Mouse (Mus musculus): ENCODE data around the gene Vash1. TPM values are rescaled to one million over a fixed set of nuclear protein-coding genes. Genes with fewer than 3 reads are reported as not detected.
A peak's percentile ranks its signal among the peaks of the same experiment; 100 is the strongest.

Gene Vash1
- polyA plus RNA-seq, 2 experiments: 11.3 to 14.5 TPM

- DNase-seq (ENCODE audit: low spot score) (no peak), ATAC-seq (ENCODE audit: low FRiP score, low read depth) (no peak)
- no peak overlapping the region for H3K4me2 ChIP-seq (replicated peaks; ENCODE audit: low read depth, low read length, severe bottlenecking)
- WGBS: 82% methylated on average over 1 of the region's 1 CpGs
- H3K27ac ChIP-seq (replicated peaks; ENCODE audit: low read depth, low read length): no peak overlapping the region
- 0 out of 2 replicates have a peak, but pooled peaks cover 6% of the 10 kb centered on the region for H3K36me3 ChIP-seq (ENCODE audit: control insufficient read depth, insufficient read depth, low read length)
- no peak overlapping the region for H3K4me3 ChIP-seq (replicated peaks; ENCODE audit: low read length)
- no peaks in the 10 kb centered on the region for H3K27me3 ChIP-seq (ENCODE audit: control insufficient read depth, insufficient read depth, low read length)
- TF ChIP-seq POLR2A (IDR thresholded peaks at IDR 0.05; ENCODE audit: borderline replicate concordance, extremely low read depth, insufficient read depth, insufficient read length): no peak
- no peaks in the 10 kb centered on the region for H3K4me1 ChIP-seq (ENCODE audit: control insufficient read depth, insufficient read depth, low read length)
- no peak overlapping the region for H3K9ac ChIP-seq (ENCODE audit: low read depth, low read length, severe bottlenecking)
- H3K9me3 ChIP-seq (ENCODE audit: control insufficient read depth, low read length): no peaks in the 10 kb centered on the region
Observed at GRCm38 (mm10) chr12:86694441-86694840, 15.9 kb downstream of the Vash1 start.

GRCm38 (mm10) chr12:86697996-86698395 is 19.5 kb downstream of the Vash1 start:
- 82% methylated on average over 2 of the region's 2 CpGs for WGBS
- H3K27me3 ChIP-seq (ENCODE audit: control insufficient read depth, insufficient read depth, low read length): no peaks in the 10 kb centered on the region
- TF ChIP-seq POLR2A (IDR thresholded peaks at IDR 0.05; ENCODE audit: borderline replicate concordance, extremely low read depth, insufficient read depth, insufficient read length): no peak
- no peak overlapping the region for H3K9ac ChIP-seq (ENCODE audit: low read depth, low read length, severe bottlenecking)
- H3K27ac ChIP-seq (replicated peaks; ENCODE audit: low read depth, low read length): no peak overlapping the region
- no peak overlapping the region for H3K4me2 ChIP-seq (replicated peaks; ENCODE audit: low read depth, low read length, severe bottlenecking)
- H3K9me3 ChIP-seq (ENCODE audit: control insufficient read depth, low read length): no peaks in the 10 kb centered on the region
- no peak for ATAC-seq (ENCODE audit: low FRiP score, low read depth)
- no peaks in the 10 kb centered on the region; the same call in 1 of the 2 replicates for H3K4me1 ChIP-seq (ENCODE audit: control insufficient read depth, insufficient read depth, low read length)
- H3K36me3 ChIP-seq (ENCODE audit: control insufficient read depth, insufficient read depth, low read length): 0 out of 2 replicates have a peak, but pooled peaks cover 4% of the 10 kb centered on the region
- no peak for DNase-seq (ENCODE audit: low spot score)
- no peak overlapping the region for H3K4me3 ChIP-seq (replicated peaks; ENCODE audit: low read length)

GRCm38 (mm10) chr12:86698537-86698936 is 20.0 kb downstream of the Vash1 start:
- Histone ChIP-seq H3K9me3 (ENCODE audit: control insufficient read depth, low read length) (no peaks in the 10 kb centered on the region), H3K27me3 (ENCODE audit: control insufficient read depth, insufficient read depth, low read length) (no peaks in the 10 kb centered on the region), H3K36me3 (ENCODE audit: control insufficient read depth, insufficient read depth, low read length) (0 out of 2 replicates have a peak, but pooled peaks cover 7% of the 10 kb centered on the region), H3K27ac (replicated peaks; ENCODE audit: low read depth, low read length) (no peak overlapping the region), H3K4me1 (ENCODE audit: control insufficient read depth, insufficient read depth, low read length) (no peaks in the 10 kb centered on the region; the same call in 1 of the 2 replicates), H3K4me3 (replicated peaks; ENCODE audit: low read length) (no peak overlapping the region), H3K9ac (ENCODE audit: low read depth, low read length, severe bottlenecking) (no peak overlapping the region), H3K4me2 (replicated peaks; ENCODE audit: low read depth, low read length, severe bottlenecking) (no peak overlapping the region)
- DNase-seq (ENCODE audit: low spot score) (no peak), ATAC-seq (ENCODE audit: low FRiP score, low read depth) (no peak)
- TF ChIP-seq POLR2A (IDR thresholded peaks at IDR 0.05; ENCODE audit: borderline replicate concordance, extremely low read depth, insufficient read depth, insufficient read length): no peak

- H3K27ac ChIP-seq (replicated peaks; ENCODE audit: low read depth, low read length): no peak overlapping the region
- no peak for DNase-seq (ENCODE audit: low spot score)
- 0 out of 2 replicates have a peak, but pooled peaks cover 7% of the 10 kb centered on the region for H3K36me3 ChIP-seq (ENCODE audit: control insufficient read depth, insufficient read depth, low read length)
- H3K4me1 ChIP-seq (ENCODE audit: control insufficient read depth, insufficient read depth, low read length): no peaks in the 10 kb centered on the region; the same call in 1 of the 2 replicates
- no peak for TF ChIP-seq POLR2A (IDR thresholded peaks at IDR 0.05; ENCODE audit: borderline replicate concordance, extremely low read depth, insufficient read depth, insufficient read length)
- WGBS: 30% methylated on average over 19 of the region's 19 CpGs
- no peaks in the 10 kb centered on the region for H3K27me3 ChIP-seq (ENCODE audit: control insufficient read depth, insufficient read depth, low read length)
- no peak overlapping the region for H3K9ac ChIP-seq (ENCODE audit: low read depth, low read length, severe bottlenecking)
- H3K4me2 ChIP-seq (replicated peaks; ENCODE audit: low read depth, low read length, severe bottlenecking): no peak overlapping the region
- ATAC-seq (ENCODE audit: low FRiP score, low read depth): 0 out of 2 replicates have a peak, but pooled peaks have one; percentile 40
- H3K9me3 ChIP-seq (ENCODE audit: control insufficient read depth, low read length): no peaks in the 10 kb centered on the region
- no peak overlapping the region for H3K4me3 ChIP-seq (replicated peaks; ENCODE audit: low read length)
Observed at GRCm38 (mm10) chr12:86699965-86700926, 21.7 kb downstream of the Vash1 start.

GRCm38 (mm10) chr12:86700927-86701310 is 22.4 kb downstream of the Vash1 start:
- no peak for DNase-seq (ENCODE audit: low spot score)
- ATAC-seq (ENCODE audit: low FRiP score, low read depth): no peak
- Histone ChIP-seq H3K9ac (ENCODE audit: low read depth, low read length, severe bottlenecking) (no peak overlapping the region), H3K4me1 (ENCODE audit: control insufficient read depth, insufficient read depth, low read length) (no peaks in the 10 kb centered on the region; the same call in 1 of the 2 replicates), H3K36me3 (ENCODE audit: control insufficient read depth, insufficient read depth, low read length) (0 out of 2 replicates have a peak, but pooled peaks cover 4% of the 10 kb centered on the region), H3K27ac (replicated peaks; ENCODE audit: low read depth, low read length) (no peak overlapping the region), H3K4me3 (replicated peaks; ENCODE audit: low read length) (no peak overlapping the region), H3K27me3 (ENCODE audit: control insufficient read depth, insufficient read depth, low read length) (no peaks in the 10 kb centered on the region), H3K4me2 (replicated peaks; ENCODE audit: low read depth, low read length, severe bottlenecking) (no peak overlapping the region), H3K9me3 (ENCODE audit: control insufficient read depth, low read length) (no peaks in the 10 kb centered on the region)
- 79% methylated on average over 4 of the region's 4 CpGs for WGBS
- no peak for TF ChIP-seq POLR2A (IDR thresholded peaks at IDR 0.05; ENCODE audit: borderline replicate concordance, extremely low read depth, insufficient read depth, insufficient read length)
